Mouse (Mus musculus): ENCODE data around the gene Sergef.

Gene Sergef

DNA sequence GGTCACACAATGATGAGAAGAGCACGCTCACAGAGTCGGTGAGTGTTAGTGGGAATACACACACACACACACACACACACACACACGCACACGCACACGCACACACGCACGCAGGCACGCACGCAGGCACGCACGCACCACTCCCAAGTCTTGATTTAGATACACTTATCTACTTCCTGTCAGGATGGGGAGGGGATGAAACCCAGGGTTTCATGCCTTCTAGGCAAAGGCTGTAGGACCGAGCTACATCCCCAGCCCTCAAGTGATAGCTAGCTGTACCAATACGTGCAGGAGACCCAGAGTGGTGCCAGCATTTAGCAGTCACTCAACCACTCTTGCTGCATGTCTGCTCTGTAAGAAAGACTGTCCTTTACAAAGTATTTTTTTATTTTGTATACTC is 137.0 kb downstream of the Sergef start:
- DNase-seq (ENCODE audit: low spot score in 2 of 2) = no peak

DNA sequence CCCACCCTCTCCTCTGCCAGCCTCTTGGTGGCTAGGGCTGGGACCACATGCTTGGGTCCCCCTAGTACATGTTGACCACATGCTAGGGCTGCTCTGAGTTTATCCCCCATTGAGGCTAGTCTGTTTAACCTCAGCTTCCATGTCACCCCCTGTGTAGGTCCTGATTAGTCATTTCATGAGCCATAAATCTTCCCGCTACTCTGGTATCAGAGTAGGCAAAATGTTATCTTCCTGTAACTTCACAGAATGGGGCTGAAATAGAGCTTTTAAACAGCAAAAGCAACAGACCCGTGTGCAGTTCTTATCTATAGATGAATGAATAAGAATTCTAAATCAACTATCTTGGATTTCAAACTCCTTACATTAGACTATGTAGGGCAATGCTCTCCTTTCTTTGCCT is 138.1 kb downstream of the Sergef start:
- DNase-seq (ENCODE audit: low spot score in 2 of 2) = no peak

DNA sequence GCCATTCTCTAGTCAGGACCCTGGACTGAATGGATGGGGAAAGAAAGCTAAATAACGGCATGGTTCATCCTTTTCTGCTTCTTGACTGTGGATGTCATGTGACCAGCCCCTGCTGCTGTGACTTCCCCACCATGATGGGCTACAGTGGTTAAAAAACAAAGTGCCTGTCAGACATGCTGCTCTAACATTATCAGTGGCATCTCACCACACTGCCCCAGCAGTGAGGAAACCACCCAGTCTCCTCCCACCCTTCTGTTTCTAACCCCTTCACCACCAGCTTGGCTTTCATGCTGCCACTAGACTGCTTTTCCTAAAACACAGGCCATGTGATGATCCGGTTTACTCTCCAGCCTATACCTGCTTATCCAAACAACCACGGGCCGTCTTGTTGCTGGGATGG is 140.0 kb downstream of the Sergef start:
- no peak for DNase-seq (ENCODE audit: low spot score in 2 of 2)

DNA sequence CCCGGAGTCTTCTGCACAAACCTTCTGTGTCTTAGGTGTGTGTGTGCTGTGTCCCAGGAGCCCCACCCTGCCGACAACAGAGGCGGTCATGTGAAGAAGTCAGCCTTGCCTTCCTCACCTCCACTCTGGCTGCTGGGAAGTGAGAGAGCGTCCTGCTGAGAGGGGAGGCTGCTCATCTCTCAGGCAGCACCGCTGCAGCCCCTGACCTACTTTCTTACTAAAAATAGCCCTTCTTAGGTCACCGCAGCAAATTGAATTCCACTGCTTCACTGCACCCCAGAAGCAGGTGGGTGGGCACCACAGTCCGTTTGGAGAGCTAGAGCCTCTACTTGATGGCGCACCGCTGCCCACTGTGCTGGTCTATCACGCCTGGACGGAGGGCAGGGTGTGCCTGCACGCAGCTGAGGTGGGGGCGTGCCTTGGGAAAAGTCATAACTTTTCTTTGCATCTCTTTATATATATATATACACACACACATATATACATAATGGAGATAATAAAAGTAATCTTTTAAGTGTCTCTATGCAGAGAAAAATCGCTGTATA is 147.4 kb downstream of the Sergef start:
- no peak for DNase-seq (ENCODE audit: low spot score in 2 of 2)

DNA sequence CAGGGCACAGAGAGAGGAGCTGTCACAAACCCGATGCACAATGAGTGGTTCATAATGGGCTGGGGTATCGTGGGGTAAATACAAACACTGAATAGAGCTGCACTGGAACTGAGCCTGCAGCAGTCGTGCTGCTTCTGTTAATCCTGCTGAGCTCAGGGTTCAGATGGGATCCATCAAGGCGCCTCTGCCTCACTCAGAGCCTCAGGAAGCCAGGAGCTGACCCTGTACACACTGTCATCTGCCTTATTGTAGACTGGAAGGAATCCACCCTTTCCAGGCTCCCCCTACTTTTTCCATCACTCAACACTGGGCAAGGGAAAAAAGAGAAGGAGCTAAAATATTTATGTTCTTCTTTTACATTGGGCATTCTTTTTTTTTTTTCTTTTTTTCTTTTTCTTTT is 152.3 kb downstream of the Sergef start:
- no peak for DNase-seq (ENCODE audit: low spot score in 2 of 2)

DNA sequence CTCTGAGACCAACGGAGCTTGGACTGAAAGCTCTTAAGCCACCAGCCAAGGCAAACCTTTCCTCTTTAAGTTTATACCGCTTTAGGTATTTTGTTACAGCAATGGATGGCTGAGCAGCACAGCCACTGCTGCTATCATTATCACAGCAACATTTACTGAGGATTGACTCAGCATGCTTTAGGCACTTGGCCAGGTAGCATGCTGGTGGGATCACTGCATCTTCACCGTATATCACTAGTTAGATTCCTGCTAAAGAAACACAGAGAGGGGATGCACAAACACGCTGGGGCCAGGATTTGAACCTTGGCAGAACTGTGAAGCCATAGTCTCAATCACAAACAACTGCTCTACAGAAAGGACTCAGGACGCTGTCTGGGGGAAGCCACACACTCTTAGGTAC is 152.8 kb downstream of the Sergef start:
- DNase-seq (ENCODE audit: low spot score in 2 of 2) = no peak

DNA sequence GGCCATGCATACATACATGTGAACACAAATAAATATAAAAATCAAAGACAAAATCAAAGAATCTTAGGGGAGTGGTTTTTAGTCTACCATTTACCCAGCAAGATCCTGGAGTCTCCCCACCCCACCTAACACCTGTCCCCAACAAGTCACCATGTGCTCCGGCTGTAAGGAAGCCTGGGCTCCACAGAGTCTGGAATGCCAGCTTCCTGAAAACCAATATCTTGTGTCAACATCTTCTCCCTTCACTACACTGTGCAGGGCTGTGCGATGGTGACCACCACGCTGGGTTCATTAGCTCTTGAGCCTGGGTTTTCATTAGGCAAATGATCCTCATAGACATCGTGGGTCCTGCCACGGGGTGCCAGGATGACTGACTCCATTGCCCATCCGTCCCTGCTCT is 155.4 kb downstream of the Sergef start:
- no peak for DNase-seq (ENCODE audit: low spot score in 2 of 2)

DNA sequence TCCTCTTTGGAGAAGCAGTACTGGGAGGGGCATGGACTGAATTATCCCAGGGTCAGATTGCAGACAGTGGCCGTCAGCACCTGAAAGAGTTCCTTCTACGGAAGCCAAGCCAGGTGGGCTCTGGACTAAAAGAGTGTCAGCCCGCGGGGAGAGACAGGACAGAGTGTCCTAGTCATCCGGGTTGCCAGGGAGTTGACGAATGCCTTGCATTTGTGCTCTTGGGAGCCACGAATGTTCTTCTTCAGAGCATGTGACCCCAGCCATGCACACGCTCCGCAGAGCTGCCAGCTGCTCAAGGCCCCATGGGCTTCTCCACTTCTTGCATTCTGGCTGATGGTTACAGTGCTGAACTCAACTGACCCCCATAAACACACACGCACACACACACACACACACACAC is 156.6 kb downstream of the Sergef start:
- DNase-seq (ENCODE audit: low spot score in 2 of 2) = no peak

DNA sequence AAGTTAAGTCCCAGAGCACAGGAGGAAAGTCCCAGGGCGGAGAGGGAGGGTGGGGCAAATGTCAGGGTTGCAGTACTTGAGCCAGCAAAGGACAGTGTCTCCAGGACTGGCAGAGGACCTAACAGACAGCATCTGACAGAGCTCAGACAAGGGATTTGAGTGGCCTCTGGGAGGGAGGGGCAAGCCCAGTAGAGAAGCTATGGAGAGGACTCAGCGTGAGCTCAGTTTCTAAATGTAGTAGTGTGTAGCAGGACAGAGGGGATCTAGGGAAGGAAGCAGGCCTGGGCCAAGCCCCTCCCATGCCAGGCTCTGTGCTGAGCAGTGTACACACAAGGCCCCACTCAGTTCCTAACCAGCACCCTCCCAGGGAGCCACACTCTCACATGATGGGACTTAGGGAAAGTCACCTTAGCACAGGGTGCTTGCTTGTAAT is 157.5 kb downstream of the Sergef start:
- no peak for DNase-seq (ENCODE audit: low spot score in 2 of 2)

DNA sequence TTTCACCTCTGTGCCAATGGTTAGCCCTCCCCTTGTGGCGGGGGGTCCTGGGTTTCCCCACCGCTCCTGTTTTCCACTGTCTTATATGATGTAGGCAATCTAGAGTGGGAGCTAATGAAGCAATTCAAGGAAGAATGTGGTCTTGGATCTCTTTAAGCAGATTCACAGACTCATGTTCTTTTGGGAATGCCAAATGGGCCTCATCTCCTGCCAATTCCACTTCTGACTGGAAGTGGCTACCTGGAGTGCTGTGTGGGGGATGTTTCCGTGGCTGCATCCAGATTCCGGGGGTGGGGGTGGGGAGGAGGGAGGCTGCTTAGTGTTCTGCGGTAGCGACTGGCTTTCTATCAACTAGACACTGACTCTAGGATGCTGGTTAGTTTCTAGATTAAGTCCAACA is 159.8 kb downstream of the Sergef start:
- no peak for DNase-seq (ENCODE audit: low spot score in 2 of 2)

DNA sequence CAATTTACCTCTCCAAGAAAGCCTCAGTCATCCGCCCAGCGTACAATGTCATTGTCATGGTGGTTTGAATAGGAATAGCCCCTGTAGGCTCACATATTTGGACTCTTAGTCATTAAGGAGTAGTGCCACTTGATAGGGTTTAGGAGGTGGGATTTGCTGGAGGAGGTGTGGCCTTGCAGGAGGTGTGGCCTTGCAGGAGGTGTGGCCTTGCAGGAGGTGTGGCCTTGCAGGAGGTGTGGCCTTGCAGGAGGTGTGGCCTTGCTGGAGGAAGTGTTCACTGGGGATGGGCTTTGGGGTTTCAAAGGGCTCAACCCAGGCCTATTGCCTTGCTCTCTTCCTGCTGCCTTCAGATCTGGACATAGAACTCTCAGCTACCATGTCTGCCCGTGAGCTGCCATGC is 162.2 kb downstream of the Sergef start:
- no peak for DNase-seq (ENCODE audit: low spot score in 2 of 2)

DNA sequence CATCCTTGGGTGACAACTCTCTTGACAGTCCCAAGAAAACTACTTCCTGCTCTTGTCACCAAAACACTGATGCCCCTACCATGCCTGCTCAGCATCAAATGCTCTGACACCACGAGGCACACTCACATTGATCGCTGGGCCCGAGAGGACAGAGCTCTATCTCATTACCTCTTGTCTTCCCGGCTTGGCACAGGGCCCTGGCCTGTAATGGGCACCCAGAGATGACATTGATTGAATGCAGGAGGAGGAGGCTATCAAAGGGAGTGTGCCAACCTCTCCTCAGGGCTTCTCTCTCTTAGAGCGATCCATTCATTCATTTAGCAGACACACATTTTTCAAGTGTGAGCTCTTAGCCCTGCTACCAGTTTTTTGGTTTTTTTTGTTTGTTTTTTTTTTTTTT is 164.1 kb downstream of the Sergef start:
- DNase-seq (ENCODE audit: low spot score in 2 of 2) = no peak

DNA sequence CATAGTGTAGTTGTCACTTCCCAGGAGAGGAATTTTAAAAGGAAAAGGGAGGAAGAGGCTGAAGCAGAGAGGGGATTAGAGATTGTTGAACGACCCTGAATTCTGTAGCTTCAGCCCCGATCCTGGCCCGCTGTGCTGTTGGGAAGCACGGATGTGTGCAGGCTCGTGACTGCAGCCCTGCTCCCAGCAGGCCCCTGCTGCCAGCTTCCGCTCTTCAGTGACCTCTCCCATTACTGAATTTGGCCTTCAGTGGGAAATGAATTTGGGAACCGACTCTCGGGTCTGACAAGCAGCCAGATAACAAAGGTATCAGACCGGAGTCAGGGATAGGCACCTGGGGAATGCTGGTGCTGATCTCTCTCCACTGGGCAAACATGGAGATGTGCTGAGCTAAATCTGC is 166.5 kb downstream of the Sergef start:
- no peak for DNase-seq (ENCODE audit: low spot score in 2 of 2)

DNA sequence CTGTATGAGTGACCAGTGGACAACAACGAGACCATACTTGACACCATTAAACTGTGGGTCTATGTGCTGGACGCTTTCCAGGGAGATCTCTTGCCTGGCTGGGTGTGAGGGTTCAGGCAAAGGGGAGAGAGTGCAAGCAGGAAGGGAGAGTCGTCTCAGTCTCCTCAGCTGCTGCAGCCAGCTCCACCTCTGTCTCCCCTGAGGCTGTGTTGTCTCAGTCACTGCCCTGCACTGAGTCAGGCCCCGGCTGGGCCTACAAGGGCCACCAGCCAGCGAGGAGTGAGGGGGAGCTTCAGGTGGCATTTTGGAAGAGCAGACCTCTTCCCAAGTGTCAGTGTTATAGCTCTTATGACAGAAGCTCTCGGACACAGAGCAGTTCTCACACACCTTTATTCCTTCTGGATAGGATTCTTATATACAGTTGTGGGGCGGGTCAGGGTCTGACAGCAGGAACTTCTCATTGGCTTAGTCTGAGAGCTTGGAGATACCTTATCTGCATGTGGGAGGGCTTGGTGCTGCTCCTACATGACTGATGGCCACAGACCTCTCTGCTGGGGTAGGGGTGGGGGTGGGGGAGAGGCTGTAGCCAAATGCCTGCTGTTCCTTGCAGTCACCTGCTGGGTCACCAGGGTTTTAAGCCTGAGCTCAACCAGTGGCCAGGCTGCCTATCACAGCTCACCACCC is 168.4 kb downstream of the Sergef start:
- DNase-seq (ENCODE audit: low spot score in 2 of 2) = no peak

DNA sequence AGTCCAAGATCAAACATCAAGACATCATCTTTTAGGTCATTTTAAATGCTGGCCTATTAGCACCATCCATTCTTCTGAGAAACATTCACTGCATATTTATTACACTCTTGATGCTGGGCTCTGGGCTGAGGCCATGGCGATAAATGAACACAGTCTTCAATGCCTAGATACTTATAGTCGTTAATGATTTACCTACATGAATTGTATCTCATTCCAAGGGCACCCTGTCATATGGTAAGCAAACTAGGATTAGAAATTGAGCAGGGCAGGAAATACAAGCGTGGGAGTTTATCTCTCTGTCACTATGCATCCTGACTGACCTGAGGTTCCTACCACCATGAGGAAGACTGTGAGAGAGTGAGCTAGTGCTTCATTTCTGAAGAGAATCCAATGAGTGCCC is 170.1 kb downstream of the Sergef start:
- no peak for DNase-seq (ENCODE audit: low spot score in 2 of 2)

DNA sequence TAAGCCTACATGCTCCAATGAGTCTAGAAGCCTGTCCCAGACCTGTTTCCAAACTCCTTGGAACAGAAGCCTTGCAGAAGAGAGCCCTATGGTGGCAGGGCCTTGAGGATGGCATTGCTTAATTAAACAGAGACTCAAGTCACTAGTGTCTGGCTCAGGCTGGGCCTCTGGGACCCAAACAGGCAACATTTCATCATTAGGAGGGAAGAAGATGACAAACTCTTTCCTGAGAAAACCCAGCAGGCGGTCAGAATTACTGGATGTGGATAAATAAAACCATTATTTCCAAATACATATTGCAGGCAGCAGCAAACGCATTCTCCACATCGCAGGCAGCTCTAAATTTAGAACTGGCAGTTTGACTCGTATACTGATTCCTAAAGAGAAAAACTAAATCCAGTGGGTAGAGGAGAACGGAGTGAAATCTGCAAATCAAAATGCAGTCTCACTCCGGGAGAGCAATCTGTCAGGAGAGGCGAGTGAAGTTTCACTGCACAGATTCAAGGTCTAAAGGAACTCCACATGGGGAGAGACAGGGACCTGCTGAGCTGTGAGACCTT is 173.1 kb downstream of the Sergef start:
- peak in 1 of 2 experiments; percentile 51 for DNase-seq (ENCODE audit: low spot score in 2 of 2)

DNA sequence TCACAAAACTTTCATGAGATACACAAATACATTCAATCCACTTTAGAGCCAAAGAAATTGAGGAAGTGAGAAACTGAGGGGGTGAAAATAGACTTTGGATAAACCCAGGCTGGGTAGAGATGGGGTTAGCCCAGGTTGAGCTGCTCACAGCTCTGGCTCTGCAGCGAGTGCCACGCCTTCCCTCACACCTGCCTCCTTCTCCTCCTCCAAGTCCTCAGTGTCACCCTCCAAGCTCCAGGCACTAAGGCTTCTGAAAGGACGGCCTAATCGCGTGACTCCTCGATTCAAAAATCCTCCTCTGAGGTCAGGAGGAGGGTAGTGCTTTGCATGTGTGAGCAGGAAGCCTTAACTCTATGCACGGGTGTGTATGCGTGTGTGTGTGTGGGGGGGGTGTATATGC is 176.5 kb downstream of the Sergef start:
- no peak for DNase-seq (ENCODE audit: low spot score in 2 of 2)

DNA sequence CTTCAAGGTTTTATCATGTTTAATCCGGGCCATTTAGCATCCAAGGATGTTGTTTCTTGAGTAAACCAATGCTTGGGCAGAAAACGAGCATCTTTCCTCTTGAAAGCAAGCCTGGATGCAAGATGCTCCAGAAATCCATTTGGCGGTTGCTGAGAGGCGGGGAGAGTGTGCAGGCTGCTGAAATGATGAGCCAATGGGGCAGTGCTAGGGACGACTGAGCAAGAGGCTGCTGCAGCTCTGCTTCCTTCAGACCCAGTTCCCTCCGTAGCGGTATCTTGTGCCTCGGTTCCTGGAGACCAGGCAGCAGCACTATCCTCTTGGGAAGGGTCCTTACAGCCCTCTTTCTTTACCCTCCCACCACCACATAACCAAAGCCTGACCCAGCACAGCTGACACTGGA is 177.3 kb downstream of the Sergef start:
- DNase-seq (ENCODE audit: low spot score in 2 of 2) = peak; percentile 24 to 36

DNA sequence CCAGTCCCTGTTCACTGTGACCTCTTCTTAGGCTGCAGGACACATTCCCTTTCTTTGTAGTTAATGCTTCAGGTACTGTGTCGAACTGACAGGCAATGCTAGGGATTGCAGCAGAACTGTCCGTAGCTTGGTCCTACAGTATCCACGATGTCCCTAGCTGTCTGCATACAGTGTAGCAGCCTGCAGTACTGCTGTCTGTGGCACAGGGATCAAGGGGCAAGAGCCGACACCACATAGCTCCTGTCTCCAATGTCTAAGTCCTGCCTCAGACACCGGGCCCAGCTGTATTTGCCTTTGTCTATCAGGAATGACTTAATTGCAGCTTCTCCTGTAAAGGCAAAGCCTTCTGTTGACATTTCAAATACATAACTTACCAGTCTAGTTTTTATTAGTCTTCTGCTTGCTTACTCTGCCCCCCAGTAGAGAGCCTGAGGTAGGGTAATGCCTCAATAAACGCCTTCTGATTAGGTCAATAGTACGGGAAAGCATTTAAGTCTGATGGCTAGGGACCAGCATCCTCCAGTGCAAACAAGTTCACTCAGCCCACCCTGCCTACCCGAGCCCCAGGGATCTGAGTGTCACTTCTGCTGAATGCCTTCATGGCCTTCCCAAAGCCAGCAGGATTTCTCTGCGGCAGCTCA is 179.9 kb downstream of the Sergef start:
- DNase-seq (ENCODE audit: low spot score in 2 of 2) = no peak

DNA sequence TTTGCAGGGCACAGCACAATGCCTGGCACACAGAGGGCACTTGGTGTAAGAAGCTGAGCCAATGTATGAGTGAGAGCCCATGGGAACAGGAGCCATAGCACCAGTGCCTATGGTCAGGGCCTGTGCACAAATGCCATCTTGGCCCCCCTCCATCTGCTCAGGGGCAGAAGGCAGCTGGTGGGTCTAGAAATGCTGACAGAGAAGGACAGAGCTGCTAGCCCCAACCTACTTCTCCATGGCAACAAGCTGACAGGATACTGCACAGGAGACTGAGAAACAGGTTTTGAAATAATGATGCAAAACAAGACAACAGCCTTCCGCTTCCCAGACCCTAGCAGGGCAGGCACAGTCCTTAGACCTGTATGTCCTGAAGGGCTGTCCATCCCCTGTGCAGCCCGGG is 180.4 kb downstream of the Sergef start:
- no peak for DNase-seq (ENCODE audit: low spot score in 2 of 2)

DNA sequence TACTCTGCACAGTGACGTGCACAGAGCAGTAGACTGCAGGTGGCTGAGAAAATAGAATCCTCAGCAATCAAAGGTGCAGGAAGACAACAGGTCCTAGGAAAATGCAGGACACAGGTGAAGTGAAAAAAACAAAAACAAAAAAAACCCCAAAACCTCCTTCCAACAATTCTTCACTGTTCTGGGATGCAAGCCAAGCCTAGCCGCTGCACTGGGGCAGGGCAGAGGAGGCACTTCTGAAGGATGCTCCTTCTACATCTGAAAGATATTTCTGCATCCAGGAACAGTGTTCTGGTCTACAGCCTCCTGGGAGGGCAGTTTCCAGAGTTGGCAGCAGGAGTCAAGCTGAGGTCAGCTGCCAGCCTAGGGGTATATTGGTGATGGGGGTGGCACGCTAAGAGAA is 181.7 kb downstream of the Sergef start:
- no peak for DNase-seq (ENCODE audit: low spot score in 2 of 2)

DNA sequence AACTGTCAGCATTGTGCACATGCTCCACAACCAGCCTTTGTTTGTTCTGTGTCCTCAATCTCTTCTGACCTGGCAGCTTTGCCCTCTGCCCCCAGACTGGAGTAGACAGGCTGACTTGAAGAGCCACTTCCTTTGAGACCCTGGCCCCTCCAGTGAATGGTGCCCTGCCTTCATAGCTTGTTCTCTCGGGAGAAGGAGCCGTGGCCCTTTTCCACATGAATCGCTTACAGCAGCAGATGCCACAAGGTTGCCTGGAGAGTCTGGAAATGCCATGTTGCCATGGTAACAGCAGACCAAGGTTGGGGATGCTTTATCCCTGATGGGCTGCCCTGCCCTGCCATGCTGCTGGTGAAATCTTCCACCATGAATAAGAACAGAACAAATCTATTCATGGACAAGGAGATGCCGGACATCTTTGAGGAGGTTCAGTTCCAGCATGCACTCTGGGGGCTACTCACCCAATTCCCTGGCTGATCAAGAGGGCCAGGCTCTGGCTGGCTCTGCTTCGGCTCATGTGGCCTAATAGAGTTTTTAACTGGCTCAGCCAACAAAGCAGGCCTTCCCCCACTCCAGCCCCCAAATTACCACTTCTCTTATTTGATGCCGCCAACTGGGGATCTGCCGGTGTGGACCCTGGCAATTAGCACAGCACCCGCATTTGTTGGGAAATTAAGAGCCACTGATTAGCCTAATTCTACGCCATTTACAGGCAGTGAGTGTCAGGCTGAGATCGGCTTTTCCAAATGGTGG is 185.5 kb downstream of the Sergef start:
- DNase-seq (ENCODE audit: low spot score in 2 of 2) = peak in 1 of 2 experiments; percentile 38

All from frontal cortex, postnatal 36 days (tissue).